Mouse (Mus musculus) erythroblast, embryonic 14.5 days (primary cell): ENCODE measurements around the gene Dsn1. TPM values are rescaled to one million over a fixed set of nuclear protein-coding genes. Genes with fewer than 3 reads are reported as not detected.
A peak's percentile ranks its signal among the peaks of the same experiment; 100 is the strongest.

ENCODE experiments used
- H3K27me3 ChIP-seq: 2 replicates; pipeline ENCODE4 v1.6.1; 2012; ENCODE audit warnings: inconsistent platforms; ENCODE audit not compliant: control insufficient read depth
- H3K36me3 ChIP-seq: 2 replicates; pipeline ENCODE4 v1.6.1; 2012; ENCODE audit warnings: mild to moderate bottlenecking, inconsistent platforms; ENCODE audit not compliant: control insufficient read depth
- H3K4me1 ChIP-seq: 2 replicates; pipeline ENCODE4 v1.6.1; 2012; ENCODE audit warnings: inconsistent platforms; ENCODE audit not compliant: control insufficient read depth
- H3K4me3 ChIP-seq: replicated peaks from 2 replicates; pipeline ENCODE3; 2012; ENCODE audit warnings: moderate library complexity, mild to moderate bottlenecking, inconsistent platforms
- H3K9me3 ChIP-seq: 2 replicates; pipeline ENCODE4 v1.6.1; 2012; ENCODE audit warnings: low read length, inconsistent platforms, mixed read lengths; ENCODE audit not compliant: control insufficient read depth
- GATA1 ChIP-seq: IDR thresholded peaks from 2 replicates; pipeline ENCODE4 v1.6.1; 2012; ENCODE audit warnings: low read length, inconsistent platforms, mixed read lengths
- TAL1 ChIP-seq: IDR thresholded peaks from 3 replicates; pipeline ENCODE4 v1.6.1; 2012; ENCODE audit warnings: low read length, inconsistent platforms, mixed read lengths
- polyA plus RNA-seq: library from polyadenylated mRNA; stranded (reverse); fragments of >175 nt; gene quantifications from 2 replicates; pipeline ENCODE4 v1.2.3, GENCODE M21; 2012

Gene Dsn1
- 0.74 and 0.79 TPM in 2 replicates for polyA plus RNA-seq

DNA sequence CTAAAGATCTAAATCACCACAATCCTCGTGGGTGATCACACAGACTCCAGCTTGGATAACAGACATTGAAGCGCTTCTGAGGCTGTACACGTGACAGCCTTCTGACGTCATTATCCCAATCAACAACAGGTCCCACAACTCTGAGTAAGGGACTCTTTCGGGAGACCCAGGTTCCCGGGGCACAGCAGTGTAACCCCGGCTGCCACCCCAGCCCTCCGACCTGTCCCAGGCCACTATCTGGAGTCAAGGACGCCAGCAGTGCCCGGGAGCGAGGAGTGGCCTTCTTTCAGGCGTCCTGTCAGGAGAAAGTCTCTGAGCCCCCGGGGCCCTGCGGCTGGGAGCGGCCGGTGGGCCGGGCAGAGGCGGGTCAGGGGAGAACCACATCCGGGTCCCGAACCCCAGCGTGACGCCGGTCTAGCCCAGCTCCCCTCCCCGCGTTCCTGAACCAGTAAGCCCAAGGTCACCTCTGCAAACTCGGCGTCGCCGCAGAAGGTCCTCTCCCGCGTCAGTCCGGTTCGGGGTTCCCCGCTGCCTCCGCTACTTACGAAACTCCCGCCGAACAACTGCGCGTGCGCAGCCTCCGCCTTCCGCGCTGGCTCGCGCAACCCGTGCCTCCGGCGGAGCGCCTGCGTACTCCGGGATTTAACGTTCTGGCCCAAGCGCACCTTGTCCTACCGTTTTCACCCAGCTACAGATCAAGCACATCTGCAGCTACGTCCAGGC lies at the start of gene Dsn1:
Gene Dsn1 (minus strand): TSS at position 644 of the 723 bp plus-strand sequence.
- Histone ChIP-seq H3K4me3 (peak within 1 kb of the TSS; percentile 85), H3K4me1 (peaks cover 54% of the 10 kb centered on the region)

DNA sequence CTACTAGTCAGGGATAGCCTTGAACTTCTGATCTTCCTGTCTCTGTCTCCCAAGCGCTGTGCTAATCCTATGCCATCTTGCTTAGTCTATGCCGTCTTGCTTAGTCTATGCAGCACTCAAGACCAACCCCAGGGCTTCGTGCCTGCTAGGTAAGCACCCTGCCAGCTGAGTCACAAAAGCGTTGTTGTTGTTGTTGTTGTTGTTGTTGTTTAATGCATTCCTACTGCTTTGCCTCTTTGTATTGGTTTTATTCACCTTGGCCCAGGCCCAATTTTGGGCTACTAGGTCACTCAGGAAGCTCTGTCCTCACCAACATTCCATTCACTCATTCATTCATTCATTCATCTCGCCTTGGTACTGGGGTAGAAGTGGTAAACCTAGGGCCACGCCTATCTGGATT lies 48.8 kb upstream of the Dsn1 start:
- H3K36me3 ChIP-seq, result peaks cover 6% of the 10 kb centered on the region; the same call in 1 of the 2 replicates
- no peaks in the 10 kb centered on the region for H3K9me3 ChIP-seq
- no peak overlapping the region for H3K4me3 ChIP-seq
- H3K4me1 ChIP-seq, result peaks cover 4% of the 10 kb centered on the region
- H3K27me3 ChIP-seq, result no peaks in the 10 kb centered on the region
- no peak for TF ChIP-seq TAL1
- no peak for TF ChIP-seq GATA1

More for the DNA sequence above, at the start of gene Dsn1:
- H3K9me3 ChIP-seq, result no peaks in the 10 kb centered on the region
- TF ChIP-seq TAL1 (no peak), GATA1 (no peak)
- no peaks in the 10 kb centered on the region for H3K27me3 ChIP-seq
- H3K36me3 ChIP-seq, result peaks cover 40% of the 10 kb centered on the region

DNA sequence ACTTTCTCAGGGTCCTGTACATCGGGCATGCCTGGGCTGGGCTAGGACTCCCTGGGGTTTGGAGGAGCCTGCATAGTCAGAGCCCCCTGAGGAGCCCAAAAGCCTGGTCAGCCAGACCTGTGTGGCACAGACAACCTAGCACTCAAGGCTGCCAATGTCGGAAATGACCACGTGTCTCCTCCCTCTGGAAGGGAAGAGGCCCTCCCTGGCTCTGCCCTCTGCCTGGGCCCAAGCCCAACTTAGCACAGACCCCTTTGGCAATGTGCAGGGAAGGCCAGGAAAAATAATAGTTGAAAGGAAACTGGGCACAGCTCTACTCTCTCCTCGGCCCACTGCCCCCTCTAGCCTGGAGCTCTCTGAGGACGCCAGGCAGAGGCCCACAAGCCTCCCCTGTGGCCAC lies 47.9 kb upstream of the Dsn1 start:
- TF ChIP-seq TAL1, result no peak
- no peak for TF ChIP-seq GATA1
- H3K27me3 ChIP-seq, result no peaks in the 10 kb centered on the region
- peaks cover 8% of the 10 kb centered on the region; the same call in 1 of the 2 replicates for H3K36me3 ChIP-seq

DNA sequence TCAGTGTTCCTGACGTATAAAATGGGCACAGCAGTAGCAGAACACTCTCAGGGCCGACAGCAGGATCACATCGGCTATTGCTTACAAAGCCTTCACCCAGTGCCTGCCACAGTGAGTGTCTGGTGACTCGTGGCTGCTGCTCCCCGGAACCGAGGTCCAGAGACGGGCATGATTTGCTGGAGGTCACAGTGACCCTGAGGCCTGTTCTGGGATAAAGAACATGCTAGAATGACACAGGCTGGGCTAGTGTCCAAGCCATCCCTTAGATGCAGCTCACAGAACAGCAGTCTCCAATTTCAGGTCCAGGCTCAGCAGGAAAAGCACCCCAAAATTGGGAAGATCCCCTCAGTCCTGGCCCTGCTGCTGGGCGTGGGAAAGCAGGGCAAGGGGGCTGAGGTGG lies 47.3 kb upstream of the Dsn1 start:
- H3K27me3 ChIP-seq, result no peaks in the 10 kb centered on the region
- H3K9me3 ChIP-seq, result no peaks in the 10 kb centered on the region
- H3K36me3 ChIP-seq, result peaks cover 10% of the 10 kb centered on the region; the same call in 1 of the 2 replicates
- peaks cover 4% of the 10 kb centered on the region for H3K4me1 ChIP-seq
- TF ChIP-seq TAL1, result no peak
- TF ChIP-seq GATA1, result no peak
- H3K4me3 ChIP-seq, result no peak overlapping the region

More for the DNA sequence above, 47.9 kb upstream of the Dsn1 start:
- peaks cover 4% of the 10 kb centered on the region for H3K4me1 ChIP-seq
- H3K9me3 ChIP-seq, result no peaks in the 10 kb centered on the region
- no peak overlapping the region for H3K4me3 ChIP-seq

DNA sequence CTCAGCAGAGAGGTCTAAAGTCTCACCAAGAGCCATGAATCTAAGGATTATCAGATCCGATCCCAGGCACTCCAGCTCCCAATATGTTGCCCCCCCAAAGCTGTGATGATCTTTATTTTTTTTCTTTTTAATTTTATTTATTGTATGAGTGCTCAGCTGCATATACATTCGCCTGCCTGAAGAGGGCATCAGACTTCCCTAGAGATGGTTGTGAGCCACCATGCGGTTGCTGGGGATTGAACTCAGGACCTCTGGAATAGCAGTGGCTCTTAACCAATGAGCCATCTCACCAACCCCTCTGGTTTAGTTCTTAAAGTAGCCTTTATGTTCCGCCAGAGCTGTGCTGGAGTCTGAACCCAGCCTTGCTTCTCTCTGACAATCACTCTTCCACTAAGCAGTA lies 46.8 kb upstream of the Dsn1 start:
- Histone ChIP-seq H3K36me3 (peaks cover 10% of the 10 kb centered on the region; the same call in 1 of the 2 replicates), H3K27me3 (no peaks in the 10 kb centered on the region), H3K4me3 (no peak overlapping the region), H3K4me1 (peaks cover 4% of the 10 kb centered on the region), H3K9me3 (no peaks in the 10 kb centered on the region)
- TF ChIP-seq TAL1, result no peak
- TF ChIP-seq GATA1, result no peak

DNA sequence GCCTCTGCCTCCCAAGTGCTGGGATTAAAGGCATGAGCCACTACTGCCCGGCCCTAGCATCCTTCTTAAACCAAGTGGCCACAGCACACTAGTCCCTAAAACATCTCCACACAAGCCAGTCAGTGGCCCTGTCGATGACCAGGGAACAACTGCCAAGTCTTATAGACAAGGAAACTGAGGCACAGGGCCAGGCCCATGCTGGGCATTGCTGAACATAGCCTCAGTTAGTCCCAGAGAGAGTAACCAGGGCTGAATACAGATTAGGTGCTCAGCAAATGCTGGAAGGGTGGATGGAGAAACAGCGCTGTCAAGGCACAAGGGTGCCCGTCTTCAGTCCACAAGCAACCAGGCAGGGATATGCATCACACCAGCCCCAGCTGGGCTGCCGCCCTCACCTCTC lies 46.2 kb upstream of the Dsn1 start:
- Histone ChIP-seq H3K27me3 (no peaks in the 10 kb centered on the region), H3K36me3 (peaks cover 10% of the 10 kb centered on the region; the same call in 1 of the 2 replicates), H3K9me3 (no peaks in the 10 kb centered on the region), H3K4me1 (no peaks in the 10 kb centered on the region), H3K4me3 (no peak overlapping the region)
- TF ChIP-seq GATA1 (no peak), TAL1 (no peak)

DNA sequence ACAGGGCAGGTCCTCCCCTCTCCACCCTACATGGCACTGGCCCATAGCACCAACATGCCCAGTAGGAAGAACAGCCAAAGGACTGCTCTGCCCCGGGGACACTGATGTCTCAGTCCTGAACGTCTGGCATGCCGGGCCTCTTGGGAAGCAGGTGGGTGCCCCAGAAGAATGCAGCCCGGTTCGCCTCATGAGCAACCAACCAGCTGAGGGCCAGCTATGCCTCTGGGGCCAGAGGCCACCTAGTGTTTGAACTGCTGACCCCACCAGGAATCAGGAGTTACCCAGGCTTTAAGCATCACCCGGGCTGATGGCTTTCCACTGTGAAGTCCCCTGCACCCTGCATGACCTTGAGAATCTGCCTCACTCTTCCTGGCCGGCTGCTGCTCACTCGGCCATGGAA lies 45.5 kb upstream of the Dsn1 start:
- no peaks in the 10 kb centered on the region for H3K9me3 ChIP-seq
- no peaks in the 10 kb centered on the region for H3K27me3 ChIP-seq
- H3K4me3 ChIP-seq, result no peak overlapping the region
- H3K36me3 ChIP-seq, result peaks cover 10% of the 10 kb centered on the region; the same call in 1 of the 2 replicates
- no peaks in the 10 kb centered on the region for H3K4me1 ChIP-seq
- TF ChIP-seq TAL1 (no peak), GATA1 (no peak)

DNA sequence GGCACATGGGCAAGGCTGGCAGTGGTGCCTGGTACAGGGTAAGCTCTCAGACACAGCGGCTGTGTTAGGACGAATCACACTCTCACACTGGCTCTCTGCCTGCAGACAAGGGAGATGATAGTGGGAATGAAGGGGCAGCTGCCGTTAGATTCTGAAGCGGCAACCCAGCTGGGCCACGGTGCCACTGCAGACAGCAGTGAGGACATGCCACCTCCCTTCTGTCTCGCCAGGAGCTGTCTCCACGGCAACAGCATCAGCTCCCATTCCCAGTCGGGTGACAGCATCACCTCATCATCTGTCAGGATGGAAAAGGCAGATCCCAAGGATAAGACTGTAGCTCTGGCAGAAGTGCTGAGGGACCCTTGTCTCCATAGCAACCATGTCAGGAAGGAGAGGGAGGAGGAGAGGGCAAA lies 42.9 kb upstream of the Dsn1 start:
- no peaks in the 10 kb centered on the region for H3K4me1 ChIP-seq

DNA sequence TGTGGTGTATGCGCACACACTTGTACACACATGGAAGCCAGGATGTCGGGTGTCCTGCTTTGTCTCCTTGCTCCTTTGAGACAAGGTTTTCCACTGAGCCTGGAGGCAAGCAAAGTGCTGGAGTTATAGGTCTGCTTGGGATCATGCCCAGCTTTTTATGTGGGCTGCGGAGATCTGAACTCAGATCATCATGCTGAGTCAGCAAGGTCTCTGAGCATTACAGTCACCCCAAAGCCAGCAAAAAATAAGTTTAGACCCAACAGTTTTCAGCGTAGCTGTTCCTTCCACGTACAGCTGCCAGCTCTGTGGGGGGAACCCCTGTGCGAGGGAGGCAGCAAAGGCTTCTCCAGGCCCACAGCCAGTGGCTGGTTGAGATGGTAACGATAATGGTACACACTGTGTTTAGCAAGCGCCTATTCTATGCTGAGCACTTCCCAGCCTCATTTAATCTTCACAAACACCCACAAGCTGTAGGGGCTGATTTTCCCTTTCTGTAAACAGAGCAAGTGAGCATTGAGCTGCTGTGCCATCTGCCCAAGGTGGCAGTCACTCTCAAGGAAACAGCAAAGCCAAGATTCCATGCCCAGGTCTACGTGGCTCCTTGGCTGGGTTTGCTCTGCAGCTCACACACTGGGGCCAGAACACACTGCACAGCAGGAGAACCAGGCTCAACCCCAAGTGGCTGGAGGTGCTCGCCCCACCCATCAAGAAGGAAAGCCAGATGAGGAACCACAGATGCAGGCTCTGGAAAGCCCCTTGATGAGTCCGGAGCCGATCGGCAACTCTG lies 41.6 kb upstream of the Dsn1 start:
- H3K36me3 ChIP-seq, result peaks cover 10% of the 10 kb centered on the region; the same call in 1 of the 2 replicates
- no peaks in the 10 kb centered on the region for H3K4me1 ChIP-seq
- H3K9me3 ChIP-seq, result no peaks in the 10 kb centered on the region
- no peak overlapping the region for H3K4me3 ChIP-seq
- no peak for TF ChIP-seq GATA1
- TF ChIP-seq TAL1, result no peak
- H3K27me3 ChIP-seq, result no peaks in the 10 kb centered on the region

More for the DNA sequence above, 42.9 kb upstream of the Dsn1 start:
- no peaks in the 10 kb centered on the region for H3K27me3 ChIP-seq
- H3K36me3 ChIP-seq, result peaks cover 10% of the 10 kb centered on the region; the same call in 1 of the 2 replicates
- TF ChIP-seq GATA1 (no peak), TAL1 (no peak)
- H3K4me3 ChIP-seq, result no peak overlapping the region
- H3K9me3 ChIP-seq, result no peaks in the 10 kb centered on the region
